Mouse (Mus musculus) midbrain, embryonic 12.5 days (tissue): ENCODE measurements around the gene Hypk. TPM values are rescaled to one million over a fixed set of nuclear protein-coding genes. Genes with fewer than 3 reads are reported as not detected.
"Not testable (repeated sequence)": the region's sequence is repeated elsewhere in the genome, so short reads cannot be mapped to it uniquely, and the experiment has no call there.

Experiments used
- ATAC-seq: fragments of 200-750 bp; cut with Nextera tagmentation; 2 replicates; pipeline ENCODE4 v1.8.0; 2017; ENCODE audit warnings: low read depth, moderate TSS enrichment, moderate library complexity; ENCODE audit not compliant: low FRiP score
- H3K27ac ChIP-seq: fragments of 300-500 bp; sonication (generic); replicated peaks from 2 replicates; pipeline ENCODE4 v1.5.1; 2016; ENCODE audit warnings: mild to moderate bottlenecking
- H3K27me3 ChIP-seq: fragments of 300-500 bp; sonication (generic); 2 replicates; pipeline ENCODE4 v1.6.1; 2016; ENCODE audit warnings: mild to moderate bottlenecking
- H3K36me3 ChIP-seq: fragments of 300-500 bp; sonication (generic); 2 replicates; pipeline ENCODE4 v1.6.1; 2016
- H3K4me1 ChIP-seq: fragments of 300-500 bp; sonication (generic); 2 replicates; pipeline ENCODE4 v1.6.1; 2016
- H3K4me2 ChIP-seq: fragments of 300-500 bp; sonication (generic); replicated peaks from 2 replicates; pipeline ENCODE4 v1.6.1; 2016; ENCODE audit warnings: mild to moderate bottlenecking, moderate library complexity
- H3K4me3 ChIP-seq: fragments of 300-500 bp; sonication (generic); 2 replicates; pipeline ENCODE4 v1.5.1; 2016; ENCODE audit warnings: mild to moderate bottlenecking
- H3K9ac ChIP-seq: fragments of 300-500 bp; sonication (generic); replicated peaks from 2 replicates; pipeline ENCODE4 v1.6.1; 2016; ENCODE audit warnings: mild to moderate bottlenecking, moderate library complexity
- H3K9me3 ChIP-seq: fragments of 300-500 bp; sonication (generic); 2 replicates; pipeline ENCODE4 v1.6.1; 2016; ENCODE audit warnings: mild to moderate bottlenecking
- WGBS: fragments of 180-500 bp; shearing (Covaris S2); methylation state at CpG from one replicate; pipeline ENCODE4 v1.1.7; 2016; 5-methylcytosine and 5-hydroxymethylcytosine counted together
- polyA plus RNA-seq: library from polyadenylated mRNA; unstranded; fragments of >200 nt; fragmentation: Nextera tagmentation; extraction: Ambion mirVana; gene quantifications from 2 replicates; pipeline ENCODE4 v1.2.1, GENCODE M21; 2016

Gene Hypk
- polyA plus RNA-seq, 1 experiment from 2014 or later = 108 TPM

GRCm38 (mm10) chr2:121448739-121449535 is 4.2 kb upstream of the Hypk start, which contains the start of gene Serf2:
Serf2 (plus strand) TSS chr2:121449195.
- Histone ChIP-seq H3K27me3 (no peaks in the 10 kb centered on the region), H3K9me3 (no peaks in the 10 kb centered on the region), H3K9ac (peak within 1 kb of the TSS; percentile 92), H3K36me3 (peaks cover 26% of the 10 kb centered on the region), H3K4me3 (peak within 1 kb of the TSS; percentile 97), H3K4me2 (peak within 1 kb of the TSS; percentile 96), H3K4me1 (peaks cover 25% of the 10 kb centered on the region), H3K27ac (peak within 1 kb of the TSS; percentile 95)
- 1% methylated on average over 63 of the region's 74 CpGs for WGBS
- peak; percentile 99 for ATAC-seq

GRCm38 (mm10) chr2:121449545-121450011 is 3.5 kb upstream of the Hypk start:
- H3K27me3 ChIP-seq = no peaks in the 10 kb centered on the region
- H3K9me3 ChIP-seq = no peaks in the 10 kb centered on the region
- H3K4me2 ChIP-seq = peak overlapping the region; percentile 96
- H3K27ac ChIP-seq = peak overlapping the region; percentile 95
- peaks cover 29% of the 10 kb centered on the region for H3K36me3 ChIP-seq
- H3K4me1 ChIP-seq = peaks cover 25% of the 10 kb centered on the region
- ATAC-seq = peak; percentile 67
- peak overlapping the region; percentile 97 for H3K4me3 ChIP-seq
- WGBS = under 1% methylated on average over 53 of the region's 54 CpGs
- H3K9ac ChIP-seq = peak overlapping the region; percentile 92

DNA sequence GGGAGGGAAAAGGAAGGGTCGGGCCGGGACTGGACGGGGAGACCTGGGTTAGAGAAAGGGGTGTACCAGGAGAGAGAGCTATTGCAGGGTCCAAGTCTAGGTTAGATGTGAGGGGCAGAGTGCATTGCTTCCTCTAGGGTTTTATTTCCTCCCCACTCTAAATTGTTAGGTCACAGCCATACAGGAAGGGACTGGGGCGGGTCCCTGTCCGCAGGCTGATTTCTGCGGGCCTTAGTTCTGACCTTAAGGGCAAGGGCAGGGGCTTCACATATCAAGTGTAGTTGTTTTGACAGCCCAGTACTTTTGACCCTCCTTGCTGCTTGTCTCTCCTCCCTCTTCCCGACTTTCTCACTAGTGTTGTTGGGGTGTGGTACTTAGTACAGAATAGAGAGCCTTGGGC is 3.0 kb upstream of the Hypk start:
- H3K9ac ChIP-seq = peak overlapping the region; percentile 92
- peaks cover 25% of the 10 kb centered on the region for H3K4me1 ChIP-seq
- H3K9me3 ChIP-seq = no peaks in the 10 kb centered on the region
- H3K27me3 ChIP-seq = no peaks in the 10 kb centered on the region
- peak overlapping the region; percentile 96 for H3K4me2 ChIP-seq
- peak overlapping the region; percentile 95 for H3K27ac ChIP-seq
- no peak for ATAC-seq
- 3% methylated on average over 7 of the region's 7 CpGs for WGBS
- peak overlapping the region; percentile 97 for H3K4me3 ChIP-seq
- peaks cover 34% of the 10 kb centered on the region for H3K36me3 ChIP-seq

- 87% methylated on average over 4 of the region's 4 CpGs for WGBS
- Histone ChIP-seq H3K9ac (no peak overlapping the region), H3K27ac (no peak overlapping the region), H3K36me3 (peaks cover 36% of the 10 kb centered on the region), H3K4me2 (no peak overlapping the region), H3K4me1 (peaks cover 31% of the 10 kb centered on the region), H3K27me3 (no peaks in the 10 kb centered on the region), H3K9me3 (no peaks in the 10 kb centered on the region), H3K4me3 (no peak overlapping the region)
- ATAC-seq = no peak
These were observed 729 bp upstream of the Hypk start for GRCm38 (mm10) chr2:121452361-121452760.

- ATAC-seq = no peak
- Histone ChIP-seq H3K4me3 (no peak overlapping the region), H3K9ac (no peak overlapping the region), H3K4me1 (peaks cover 32% of the 10 kb centered on the region), H3K27me3 (no peaks in the 10 kb centered on the region), H3K9me3 (no peaks in the 10 kb centered on the region), H3K36me3 (peaks cover 43% of the 10 kb centered on the region), H3K27ac (no peak overlapping the region), H3K4me2 (no peak overlapping the region)
- WGBS = 88% methylated on average over 6 of the region's 6 CpGs
These were observed 827 bp downstream of the Hypk start for GRCm38 (mm10) chr2:121453917-121454316.

DNA sequence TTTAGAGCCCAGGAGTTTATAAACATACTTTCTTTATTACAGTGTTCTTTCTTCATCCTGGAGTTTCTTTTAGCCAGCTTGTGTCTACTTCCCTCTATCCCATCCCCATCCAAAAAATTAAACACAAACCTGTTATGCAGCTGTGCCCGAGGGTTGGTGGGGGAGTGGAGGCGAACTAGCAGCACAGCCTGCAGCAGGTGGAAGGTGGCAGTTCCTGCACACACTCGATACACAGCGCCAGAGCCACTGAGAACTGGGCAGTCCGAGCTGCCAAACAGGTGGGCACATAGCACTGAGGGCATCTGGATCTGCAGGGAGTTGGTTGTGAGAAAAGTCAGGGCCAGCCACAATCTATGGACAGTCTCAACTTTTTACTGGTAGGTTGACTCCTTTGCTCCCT is 2.4 kb downstream of the Hypk start:
- Histone ChIP-seq H3K27ac (no peak overlapping the region), H3K36me3 (peaks cover 46% of the 10 kb centered on the region), H3K4me1 (peaks cover 27% of the 10 kb centered on the region), H3K27me3 (no peaks in the 10 kb centered on the region), H3K4me2 (no peak overlapping the region), H3K4me3 (no peak overlapping the region), H3K9ac (no peak overlapping the region), H3K9me3 (no peaks in the 10 kb centered on the region)
- WGBS = 86% methylated on average over 5 of the region's 5 CpGs
- ATAC-seq = no peak

- Histone ChIP-seq H3K4me3 (peak within 1 kb of the TSS; percentile 71), H3K4me1 (peaks cover 18% of the 10 kb centered on the region)
- 4% methylated on average over 41 of the region's 41 CpGs for WGBS
These were observed 3.9 kb downstream of the Hypk start, which contains the start of gene Serinc4 for GRCm38 (mm10) chr2:121456692-121457642. Serinc4 (minus strand) TSS chr2:121456781.

GRCm38 (mm10) chr2:121460071-121460470 is 7.0 kb downstream of the Hypk start:
- Histone ChIP-seq H3K4me1 (peaks cover 13% of the 10 kb centered on the region), H3K36me3 (peaks cover 19% of the 10 kb centered on the region), H3K9me3 (no peaks in the 10 kb centered on the region), H3K27ac (no peak overlapping the region), H3K4me2 (no peak overlapping the region), H3K9ac (no peak overlapping the region), H3K27me3 (no peaks in the 10 kb centered on the region), H3K4me3 (no peak overlapping the region)
- 61% methylated on average over 2 of the region's 2 CpGs for WGBS
- no peak for ATAC-seq

More at GRCm38 (mm10) chr2:121456692-121457642, 3.9 kb downstream of the Hypk start, which contains the start of gene Serinc4:
- H3K27ac ChIP-seq = peak within 1 kb of the TSS; percentile 63
- ATAC-seq = peak; percentile 89
- peaks cover 44% of the 10 kb centered on the region for H3K36me3 ChIP-seq
- no peaks in the 10 kb centered on the region for H3K9me3 ChIP-seq
- peak within 1 kb of the TSS; percentile 73 for H3K9ac ChIP-seq
- peak within 1 kb of the TSS; percentile 69 for H3K4me2 ChIP-seq
- no peaks in the 10 kb centered on the region for H3K27me3 ChIP-seq

GRCm38 (mm10) chr2:121468982-121469381 is 15.9 kb downstream of the Hypk start:
- not testable (repeated sequence) for H3K36me3 ChIP-seq, H3K4me2 ChIP-seq, H3K27me3 ChIP-seq, H3K9ac ChIP-seq, H3K4me3 ChIP-seq, H3K9me3 ChIP-seq, H3K27ac ChIP-seq, ATAC-seq, H3K4me1 ChIP-seq
- WGBS = 100% methylated on average over 2 of the region's 6 CpGs

DNA sequence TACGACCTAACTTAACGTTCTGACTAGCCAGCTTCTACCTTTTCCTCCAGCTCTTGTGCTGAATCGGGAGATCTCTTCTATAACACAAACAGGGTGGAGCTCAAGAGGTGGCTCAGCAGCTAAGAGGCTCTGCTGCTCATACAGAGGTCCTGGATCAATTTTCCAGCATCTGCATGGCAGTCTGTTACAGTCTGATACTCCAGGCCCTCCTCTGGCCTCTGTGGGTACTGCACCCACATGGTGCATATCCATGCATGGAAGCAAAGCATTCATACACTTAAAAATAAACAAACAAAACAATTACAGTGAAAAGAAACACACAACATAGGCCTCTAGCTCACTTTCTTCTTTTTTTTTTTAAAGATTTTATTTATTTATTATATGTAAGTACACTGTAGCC is 19.7 kb downstream of the Hypk start:
- not testable (repeated sequence) for H3K27me3 ChIP-seq, ATAC-seq, H3K4me2 ChIP-seq, H3K4me3 ChIP-seq, H3K36me3 ChIP-seq, H3K4me1 ChIP-seq, H3K9ac ChIP-seq, H3K9me3 ChIP-seq, H3K27ac ChIP-seq
- WGBS = 97% methylated on average over 3 of the region's 3 CpGs

DNA sequence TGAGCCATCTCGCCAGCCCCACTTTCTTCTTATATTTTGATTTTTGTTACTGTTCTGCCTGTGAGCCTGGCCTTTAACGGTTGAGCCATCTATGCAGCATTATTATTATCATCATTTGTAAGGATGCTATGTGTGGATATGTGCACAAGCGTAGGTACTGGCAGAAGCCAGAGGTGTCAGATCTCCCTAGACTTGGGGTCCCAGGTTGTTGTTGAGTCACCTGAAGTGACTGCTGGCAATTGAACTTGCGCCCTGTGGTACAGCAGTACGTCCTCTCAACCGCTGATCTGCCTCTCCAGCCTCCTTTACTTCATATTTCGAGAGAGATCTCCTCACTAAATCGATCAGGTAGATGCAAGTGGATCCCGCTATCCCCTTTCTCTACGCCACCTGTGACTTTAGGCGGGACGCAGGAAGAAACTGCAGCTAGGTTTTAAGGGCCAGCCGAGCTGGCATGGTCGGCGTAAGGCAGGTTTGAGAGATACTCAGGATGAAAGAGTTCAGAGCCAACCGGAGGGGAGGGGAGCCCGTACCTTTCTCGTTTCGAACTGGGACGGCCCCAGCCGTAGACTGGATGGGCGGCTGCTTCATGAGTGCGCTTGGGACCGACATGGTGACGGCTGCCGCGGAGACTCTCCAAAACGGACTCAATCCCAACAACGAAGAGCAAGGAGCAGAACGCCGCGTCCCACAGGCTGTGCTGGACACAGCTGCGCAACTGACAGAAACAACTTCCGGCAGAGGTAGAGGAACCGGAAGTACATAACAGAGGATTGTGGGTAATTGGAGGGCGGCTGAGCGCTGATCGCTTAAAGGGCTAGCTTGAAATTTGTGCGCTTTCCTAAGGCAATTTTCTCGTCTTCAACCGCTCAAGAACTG is 20.4 kb downstream of the Hypk start, which contains the start of gene Mfap1b:
Gene Mfap1b (minus strand): TSS at position 767 of the 879 bp plus-strand sequence.
- Histone ChIP-seq H3K9ac (peak within 1 kb of the TSS; percentile 63), H3K27ac (peak within 1 kb of the TSS; percentile 71), H3K4me3 (peak within 1 kb of the TSS; percentile 64), H3K4me2 (peak within 1 kb of the TSS; percentile 78)
- not testable (repeated sequence) for H3K27me3 ChIP-seq, H3K36me3 ChIP-seq, H3K4me1 ChIP-seq, H3K9me3 ChIP-seq
- 7% methylated on average over 41 of the region's 41 CpGs for WGBS
- peak; percentile 93 for ATAC-seq
